Mouse (Mus musculus) embryonic facial prominence, embryonic 12.5 days (tissue): Measurements from ENCODE around the gene Dcaf12l1. TPM values are rescaled to one million over a fixed set of nuclear protein-coding genes. Genes with fewer than 3 reads are reported as not detected.
A peak's percentile ranks its signal among the peaks of the same experiment; 100 is the strongest.
"Not testable (repeated sequence)": the region's sequence is repeated elsewhere in the genome, so short reads cannot be mapped to it uniquely, and the experiment has no call there.

ENCODE experiments used
- ATAC-seq: fragments of 200-750 bp; cut with Nextera tagmentation; 2 replicates; pipeline ENCODE4 v1.8.0; 2017; ENCODE audit not compliant: insufficient number of reproducible peaks, insufficient read depth, low FRiP score, low TSS enrichment
- H3K27ac ChIP-seq: fragments of 300-500 bp; sonication (generic); 2 replicates; pipeline ENCODE4 v1.5.1; 2016; ENCODE audit warnings: mild to moderate bottlenecking
- H3K27me3 ChIP-seq: fragments of 300-500 bp; sonication (generic); 2 replicates; pipeline ENCODE4 v1.6.1; 2016; ENCODE audit warnings: mild to moderate bottlenecking, moderate library complexity
- H3K36me3 ChIP-seq: fragments of 300-500 bp; sonication (generic); 2 replicates; pipeline ENCODE4 v1.6.1; 2016; ENCODE audit warnings: mild to moderate bottlenecking
- H3K4me1 ChIP-seq: fragments of 300-500 bp; sonication (generic); 2 replicates; pipeline ENCODE4 v1.6.1; 2016
- H3K4me2 ChIP-seq: fragments of 300-500 bp; sonication (generic); replicated peaks from 2 replicates; pipeline ENCODE4 v1.6.1; 2016; ENCODE audit warnings: mild to moderate bottlenecking, moderate library complexity
- H3K4me3 ChIP-seq: fragments of 300-500 bp; sonication (generic); 2 replicates; pipeline ENCODE4 v1.5.1; 2016; ENCODE audit warnings: mild to moderate bottlenecking
- H3K9ac ChIP-seq: fragments of 300-500 bp; sonication (generic); 2 replicates; pipeline ENCODE4 v1.6.1; 2016; ENCODE audit warnings: mild to moderate bottlenecking, moderate library complexity
- H3K9me3 ChIP-seq: fragments of 300-500 bp; sonication (generic); 2 replicates; pipeline ENCODE4 v1.6.1; 2016; ENCODE audit warnings: mild to moderate bottlenecking, moderate library complexity
- WGBS: fragments of 180-500 bp; shearing (Covaris S2); methylation state at CpG from one replicate; pipeline ENCODE4 v1.1.7; 2016; 5-methylcytosine and 5-hydroxymethylcytosine counted together
- polyA plus RNA-seq: library from polyadenylated mRNA; unstranded; fragments of >200 nt; fragmentation: Nextera tagmentation; extraction: Ambion mirVana; gene quantifications from 2 replicates; pipeline ENCODE4 v1.2.1, GENCODE M21; 2016

Dcaf12l1 gene
- polyA plus RNA-seq: 9.6 and 10.1 TPM in 2 replicates

DNA sequence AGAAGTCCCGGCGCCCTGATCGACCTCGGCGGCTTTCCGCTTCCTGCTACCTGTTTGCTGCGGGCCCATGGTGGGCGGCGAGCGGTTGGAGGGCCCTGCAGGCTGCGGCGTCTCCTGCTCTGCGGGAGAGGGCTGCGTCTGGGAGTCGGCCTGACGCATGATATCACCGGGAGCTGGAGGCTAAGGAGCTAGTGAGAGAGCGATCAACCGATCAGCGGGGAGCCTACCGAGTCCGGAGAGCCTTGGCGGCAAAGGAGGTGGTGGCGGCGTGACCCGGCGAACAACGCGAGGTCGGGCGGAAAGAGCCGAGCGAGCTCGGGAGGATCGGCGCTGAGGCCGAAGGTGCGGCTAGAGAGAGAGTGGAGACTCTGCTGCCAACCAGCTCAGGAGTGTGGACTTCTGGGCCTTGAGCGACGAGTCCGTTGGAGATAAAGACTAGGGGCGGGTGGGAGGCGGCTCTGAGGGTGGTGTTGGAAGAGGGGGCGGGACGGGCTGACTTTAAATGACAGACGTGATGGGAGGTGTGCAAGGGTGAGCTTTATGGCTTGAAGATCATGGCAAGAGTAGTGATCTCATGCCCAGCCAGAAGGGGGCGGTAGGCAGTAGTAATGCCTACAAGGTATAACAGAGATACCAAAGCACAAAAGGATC is at the start of gene Dcaf12l1:
Gene Dcaf12l1, minus strand, starts transcription at position 437 of the 651 bp plus-strand sequence.
- Histone ChIP-seq H3K9me3 (no peaks in the 10 kb centered on the region), H3K36me3 (no peaks in the 10 kb centered on the region), H3K9ac (peak within 1 kb of the TSS; percentile 57), H3K4me1 (no peaks in the 10 kb centered on the region), H3K27me3 (no peaks in the 10 kb centered on the region), H3K27ac (no peak within 1 kb of the TSS), H3K4me2 (peak within 1 kb of the TSS; percentile 53), H3K4me3 (peak within 1 kb of the TSS; percentile 41)
- peak; percentile 87 for ATAC-seq
- 21% methylated on average over 46 of the region's 47 CpGs for WGBS

DNA sequence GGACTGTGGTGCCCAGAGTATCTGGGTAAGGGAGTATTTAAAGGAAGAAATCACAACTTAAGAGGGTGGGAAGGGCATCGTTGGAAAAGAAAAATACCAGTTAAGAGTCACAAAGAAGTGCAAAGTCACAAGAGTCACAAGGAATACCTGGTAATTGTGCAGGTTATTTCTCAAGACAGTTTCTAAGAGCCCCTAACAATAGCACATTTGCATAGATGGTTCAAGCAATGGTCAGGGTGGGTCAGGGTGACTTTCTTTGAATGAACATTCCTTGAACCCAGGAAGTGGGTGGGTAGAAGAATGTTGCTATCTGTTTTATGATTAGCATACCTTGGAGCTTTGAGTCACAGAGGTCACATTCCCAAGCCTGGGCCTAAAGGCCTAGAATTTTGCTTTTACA is 19.4 kb upstream of the Dcaf12l1 start:
- H3K27me3 ChIP-seq, H3K4me2 ChIP-seq, H3K4me1 ChIP-seq, H3K27ac ChIP-seq, H3K9ac ChIP-seq, ATAC-seq, H3K36me3 ChIP-seq, H3K4me3 ChIP-seq, H3K9me3 ChIP-seq: not testable (repeated sequence)
- WGBS: 72% methylated on average over 1 of the region's 1 CpGs

DNA sequence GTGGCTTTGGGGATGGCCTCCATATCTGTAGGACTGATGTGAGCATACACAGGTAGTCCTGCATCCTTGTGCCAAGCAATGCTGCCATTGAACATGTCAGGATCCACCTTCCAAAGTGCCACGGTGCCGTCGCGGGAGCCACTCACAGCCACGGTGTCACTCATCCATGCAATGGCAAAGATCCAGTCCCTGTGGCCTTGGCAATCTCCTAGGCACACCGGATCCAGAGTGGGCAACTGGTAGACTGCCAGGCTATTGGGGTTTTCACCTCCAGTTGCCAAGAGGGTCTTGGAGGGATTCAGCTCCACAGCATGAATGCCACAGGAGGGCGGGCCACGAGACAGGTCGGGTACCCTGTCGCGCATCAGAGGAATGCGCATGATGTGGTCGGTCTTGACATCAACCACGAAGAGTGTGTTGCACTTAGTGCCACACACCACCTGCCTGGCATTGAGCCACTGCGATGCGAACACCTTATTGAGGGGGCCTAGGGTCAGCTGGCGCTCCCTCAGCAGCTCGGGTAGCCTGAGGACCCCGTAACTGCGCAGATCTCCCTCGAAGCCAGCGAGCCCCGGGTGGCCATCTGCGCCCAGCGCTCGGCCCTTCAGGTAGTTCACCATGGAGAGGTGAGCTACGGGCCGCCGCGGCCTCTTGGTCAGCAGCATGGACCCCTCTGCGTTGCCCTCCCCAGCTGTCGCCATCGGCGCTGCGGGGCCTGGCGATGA is 799 bp downstream of the Dcaf12l1 start:
- Histone ChIP-seq H3K36me3 (no peaks in the 10 kb centered on the region), H3K27me3 (no peaks in the 10 kb centered on the region), H3K27ac (no peak overlapping the region), H3K9ac (peak overlapping the region; percentile 57), H3K9me3 (no peaks in the 10 kb centered on the region), H3K4me2 (peak overlapping the region; percentile 53), H3K4me3 (peak overlapping the region; percentile 41), H3K4me1 (no peaks in the 10 kb centered on the region)
- 39% methylated on average over 36 of the region's 36 CpGs for WGBS
- ATAC-seq: peak; percentile 28; the same call in 1 of the 2 replicates
